Mouse (Mus musculus): ENCODE results near the gene Tln1.

- TF ChIP-seq CTCF (IDR thresholded peaks at IDR 0.05; ENCODE audit: control insufficient read depth, insufficient read depth, low read length) (no peak), POLR2A (IDR thresholded peaks at IDR 0.05; ENCODE audit: borderline replicate concordance, control insufficient read depth, low read depth, low read length) (no peak)
These were observed 65.1 kb downstream of the Tln1 start for GRCm38 (mm10) chr4:43497405-43497804.
